Mouse (Mus musculus) embryonic facial prominence, embryonic 12.5 days (tissue): ENCODE results near the gene Myzap. TPM values are rescaled to one million over a fixed set of nuclear protein-coding genes. Genes with fewer than 3 reads are reported as not detected.

Experiments used
- ATAC-seq: fragments of 200-750 bp; cut with Nextera tagmentation; 2 replicates; pipeline ENCODE4 v1.8.0; 2017; ENCODE audit not compliant: insufficient number of reproducible peaks, insufficient read depth, low FRiP score, low TSS enrichment
- H3K27ac ChIP-seq: fragments of 300-500 bp; sonication (generic); 2 replicates; pipeline ENCODE4 v1.5.1; 2016; ENCODE audit warnings: mild to moderate bottlenecking
- H3K27me3 ChIP-seq: fragments of 300-500 bp; sonication (generic); 2 replicates; pipeline ENCODE4 v1.6.1; 2016; ENCODE audit warnings: mild to moderate bottlenecking, moderate library complexity
- H3K36me3 ChIP-seq: fragments of 300-500 bp; sonication (generic); 2 replicates; pipeline ENCODE4 v1.6.1; 2016; ENCODE audit warnings: mild to moderate bottlenecking
- H3K4me1 ChIP-seq: fragments of 300-500 bp; sonication (generic); 2 replicates; pipeline ENCODE4 v1.6.1; 2016
- H3K4me2 ChIP-seq: fragments of 300-500 bp; sonication (generic); replicated peaks from 2 replicates; pipeline ENCODE4 v1.6.1; 2016; ENCODE audit warnings: mild to moderate bottlenecking, moderate library complexity
- H3K4me3 ChIP-seq: fragments of 300-500 bp; sonication (generic); 2 replicates; pipeline ENCODE4 v1.5.1; 2016; ENCODE audit warnings: mild to moderate bottlenecking
- H3K9ac ChIP-seq: fragments of 300-500 bp; sonication (generic); 2 replicates; pipeline ENCODE4 v1.6.1; 2016; ENCODE audit warnings: mild to moderate bottlenecking, moderate library complexity
- H3K9me3 ChIP-seq: fragments of 300-500 bp; sonication (generic); 2 replicates; pipeline ENCODE4 v1.6.1; 2016; ENCODE audit warnings: mild to moderate bottlenecking, moderate library complexity
- WGBS: fragments of 180-500 bp; shearing (Covaris S2); methylation state at CpG from one replicate; pipeline ENCODE4 v1.1.7; 2016; 5-methylcytosine and 5-hydroxymethylcytosine counted together
- polyA plus RNA-seq: library from polyadenylated mRNA; unstranded; fragments of >200 nt; fragmentation: Nextera tagmentation; extraction: Ambion mirVana; gene quantifications from 2 replicates; pipeline ENCODE4 v1.2.1, GENCODE M21; 2016

The Myzap gene
- polyA plus RNA-seq, result 10.8 and 11.5 TPM in 2 replicates

- Histone ChIP-seq H3K27me3 (peaks cover 3% of the 10 kb centered on the region; the same call in 1 of the 2 replicates), H3K4me2 (peak within 1 kb of the TSS; percentile 67), H3K4me1 (peaks cover 11% of the 10 kb centered on the region; the same call in 1 of the 2 replicates), H3K9ac (peak within 1 kb of the TSS; percentile 57), H3K9me3 (no peaks in the 10 kb centered on the region), H3K4me3 (peak within 1 kb of the TSS; percentile 61), H3K36me3 (no peaks in the 10 kb centered on the region), H3K27ac (no peak within 1 kb of the TSS)
- peak; percentile 92 for ATAC-seq
- 2% methylated on average over 29 of the region's 29 CpGs for WGBS
These were observed at the start of gene Myzap for GRCm38 (mm10) chr9:71591938-71592548. Gene Myzap (minus strand): TSS chr9:71592360.

- ATAC-seq, result no peak
- 83% methylated on average over 4 of the region's 4 CpGs for WGBS
- Histone ChIP-seq H3K9ac (no peak overlapping the region), H3K9me3 (no peaks in the 10 kb centered on the region), H3K4me3 (no peak overlapping the region), H3K36me3 (no peaks in the 10 kb centered on the region), H3K4me2 (no peak overlapping the region), H3K27me3 (no peaks in the 10 kb centered on the region), H3K4me1 (no peaks in the 10 kb centered on the region), H3K27ac (no peak overlapping the region)
These were observed 48.3 kb upstream of the Myzap start for GRCm38 (mm10) chr9:71640361-71640927.

DNA sequence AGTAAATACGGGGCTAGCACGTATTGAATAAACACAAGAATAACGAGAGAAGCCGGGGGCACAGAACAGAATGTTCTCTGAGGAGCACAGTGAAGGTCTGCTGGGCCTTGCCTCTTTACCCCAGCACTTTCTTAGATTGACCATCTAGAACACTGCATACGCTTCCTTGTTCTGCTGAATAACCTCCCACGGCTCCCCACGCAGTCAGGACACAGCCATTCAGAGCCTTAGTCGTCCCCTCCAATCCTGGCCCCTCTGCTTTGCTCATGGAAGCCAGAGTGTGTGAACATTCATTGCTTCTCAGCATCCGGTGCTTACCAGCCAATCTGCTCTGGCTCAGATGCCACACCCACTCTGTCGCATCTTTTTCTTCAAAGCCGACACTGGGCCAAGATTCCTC, 46.0 kb upstream of the Myzap start:
- no peaks in the 10 kb centered on the region for H3K4me1 ChIP-seq
- H3K4me3 ChIP-seq, result no peak overlapping the region
- H3K4me2 ChIP-seq, result no peak overlapping the region
- no peak overlapping the region for H3K27ac ChIP-seq
- no peak for ATAC-seq
- no peaks in the 10 kb centered on the region for H3K36me3 ChIP-seq
- no peak overlapping the region for H3K9ac ChIP-seq
- no peaks in the 10 kb centered on the region for H3K27me3 ChIP-seq
- WGBS, result 71% methylated on average over 11 of the region's 11 CpGs
- H3K9me3 ChIP-seq, result no peaks in the 10 kb centered on the region

DNA sequence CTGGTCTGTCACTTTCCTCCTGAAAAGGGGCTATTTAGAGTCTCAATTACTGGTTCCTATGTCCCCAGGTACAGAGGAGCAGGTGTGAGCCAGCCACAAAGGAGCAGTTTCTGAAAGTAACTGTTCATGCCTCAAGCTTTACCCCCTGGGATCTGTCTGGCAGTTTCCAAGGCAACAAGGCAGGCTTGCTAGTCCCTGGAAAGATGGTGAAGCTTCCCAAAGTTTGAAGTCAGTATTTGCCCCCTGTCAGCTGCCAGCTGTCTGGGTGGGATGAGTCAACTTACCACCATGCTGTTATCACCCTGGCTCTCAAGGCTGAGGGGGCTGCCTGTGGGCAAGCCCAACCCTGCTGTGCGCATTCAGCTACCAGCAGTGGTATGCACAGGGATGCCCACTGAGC, 44.7 kb upstream of the Myzap start:
- Histone ChIP-seq H3K4me2 (no peak overlapping the region), H3K4me3 (no peak overlapping the region), H3K9ac (no peak overlapping the region), H3K4me1 (no peaks in the 10 kb centered on the region), H3K36me3 (no peaks in the 10 kb centered on the region), H3K27ac (no peak overlapping the region), H3K27me3 (no peaks in the 10 kb centered on the region), H3K9me3 (no peaks in the 10 kb centered on the region)
- 82% methylated on average over 1 of the region's 1 CpGs for WGBS
- no peak for ATAC-seq

DNA sequence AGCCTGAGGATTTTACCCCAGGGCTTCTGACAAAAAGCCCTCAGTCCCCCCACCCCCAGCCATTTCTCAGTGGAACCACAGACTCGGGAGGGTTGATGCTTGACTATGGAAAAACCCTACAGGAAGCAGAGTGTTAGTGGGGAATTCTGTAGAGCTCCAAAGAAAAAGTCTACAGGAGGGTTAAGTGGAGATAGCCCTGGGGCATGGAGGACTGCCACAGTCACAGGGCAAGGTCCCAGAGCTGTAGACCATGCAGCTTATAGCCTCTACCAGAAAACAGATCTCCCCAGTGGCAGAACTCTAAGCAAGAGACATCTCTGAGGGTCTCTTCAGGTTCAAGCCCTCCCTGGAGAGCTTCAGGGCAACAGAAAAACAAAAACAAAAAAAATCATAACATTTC, 43.5 kb upstream of the Myzap start:
- 27% methylated on average over 1 of the region's 1 CpGs for WGBS
- Histone ChIP-seq H3K4me1 (no peaks in the 10 kb centered on the region), H3K4me2 (no peak overlapping the region), H3K36me3 (no peaks in the 10 kb centered on the region), H3K27ac (no peak overlapping the region), H3K27me3 (no peaks in the 10 kb centered on the region), H3K9me3 (no peaks in the 10 kb centered on the region), H3K9ac (no peak overlapping the region), H3K4me3 (no peak overlapping the region)
- no peak for ATAC-seq

- Histone ChIP-seq H3K4me3 (no peak overlapping the region), H3K9ac (no peak overlapping the region), H3K4me2 (no peak overlapping the region), H3K27me3 (no peaks in the 10 kb centered on the region), H3K27ac (no peak overlapping the region), H3K9me3 (no peaks in the 10 kb centered on the region), H3K4me1 (no peaks in the 10 kb centered on the region), H3K36me3 (no peaks in the 10 kb centered on the region)
- 79% methylated on average over 2 of the region's 2 CpGs for WGBS
- ATAC-seq, result no peak
These were observed 42.8 kb upstream of the Myzap start for GRCm38 (mm10) chr9:71634916-71635315.

- 49% methylated on average over 6 of the region's 6 CpGs for WGBS
- ATAC-seq, result no peak
- H3K4me3 ChIP-seq, result no peak overlapping the region
These were observed 36.8 kb upstream of the Myzap start for GRCm38 (mm10) chr9:71628921-71629320.

GRCm38 (mm10) chr9:71628286-71628685, 36.1 kb upstream of the Myzap start:
- Histone ChIP-seq H3K36me3 (no peaks in the 10 kb centered on the region), H3K4me3 (no peak overlapping the region), H3K4me1 (0 out of 2 replicates have a peak, but pooled peaks cover 3% of the 10 kb centered on the region), H3K4me2 (no peak overlapping the region), H3K27ac (no peak overlapping the region), H3K9me3 (no peaks in the 10 kb centered on the region), H3K27me3 (no peaks in the 10 kb centered on the region), H3K9ac (no peak overlapping the region)
- 77% methylated on average over 6 of the region's 6 CpGs for WGBS
- ATAC-seq, result no peak

More at GRCm38 (mm10) chr9:71628921-71629320, 36.8 kb upstream of the Myzap start:
- Histone ChIP-seq H3K9me3 (no peaks in the 10 kb centered on the region), H3K27me3 (no peaks in the 10 kb centered on the region), H3K4me1 (no peaks in the 10 kb centered on the region), H3K36me3 (no peaks in the 10 kb centered on the region), H3K27ac (no peak overlapping the region), H3K9ac (no peak overlapping the region), H3K4me2 (no peak overlapping the region)

GRCm38 (mm10) chr9:71625961-71626360, 33.8 kb upstream of the Myzap start:
- Histone ChIP-seq H3K27ac (no peak overlapping the region), H3K36me3 (no peaks in the 10 kb centered on the region), H3K9ac (no peak overlapping the region), H3K27me3 (no peaks in the 10 kb centered on the region), H3K9me3 (no peaks in the 10 kb centered on the region), H3K4me2 (no peak overlapping the region), H3K4me1 (0 out of 2 replicates have a peak, but pooled peaks cover 3% of the 10 kb centered on the region), H3K4me3 (no peak overlapping the region)
- ATAC-seq, result no peak
- WGBS, result 83% methylated on average over 6 of the region's 6 CpGs

- Histone ChIP-seq H3K4me3 (no peak overlapping the region), H3K27me3 (no peaks in the 10 kb centered on the region), H3K9me3 (no peaks in the 10 kb centered on the region), H3K4me1 (0 out of 2 replicates have a peak, but pooled peaks cover 3% of the 10 kb centered on the region), H3K9ac (no peak overlapping the region), H3K36me3 (no peaks in the 10 kb centered on the region), H3K27ac (no peak overlapping the region), H3K4me2 (no peak overlapping the region)
- 48% methylated on average over 10 of the region's 10 CpGs for WGBS
- ATAC-seq, result no peak
These were observed 32.8 kb upstream of the Myzap start for GRCm38 (mm10) chr9:71624793-71625495.

DNA sequence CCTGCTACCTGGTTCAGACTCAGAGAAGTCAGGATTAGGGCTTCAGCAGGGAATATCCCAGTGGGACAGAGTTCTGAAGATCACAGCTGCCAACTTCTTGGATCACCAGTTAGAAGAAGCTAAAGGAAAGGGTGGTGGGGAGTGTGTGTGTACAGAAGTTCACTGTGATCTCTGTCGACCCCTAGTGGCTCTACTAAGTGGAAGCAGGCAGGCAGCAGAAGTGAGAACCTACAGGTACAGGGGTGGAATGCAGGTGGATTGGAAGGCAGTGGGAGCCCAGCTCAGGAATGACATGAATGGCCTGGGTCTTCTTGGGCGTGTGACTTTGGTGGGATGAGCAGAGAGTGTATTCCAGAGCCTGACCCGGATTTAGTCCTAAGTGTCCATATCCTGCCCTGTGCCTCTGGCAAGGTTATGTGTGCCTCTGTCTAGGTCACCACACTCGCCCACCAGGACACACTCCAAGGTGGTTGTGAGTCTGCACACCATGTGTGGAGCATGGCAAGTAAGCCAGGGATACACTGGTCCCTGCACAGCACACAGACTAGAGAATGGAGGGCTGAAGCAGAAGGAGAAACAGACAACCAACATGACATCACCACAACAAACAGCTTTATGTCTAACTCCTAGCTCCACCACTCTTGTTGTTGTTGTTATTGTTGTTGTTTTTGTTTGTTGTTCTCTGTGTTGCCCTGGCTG, 31.9 kb upstream of the Myzap start:
- Histone ChIP-seq H3K4me1 (0 out of 2 replicates have a peak, but pooled peaks cover 3% of the 10 kb centered on the region), H3K9ac (no peak overlapping the region), H3K27me3 (no peaks in the 10 kb centered on the region), H3K9me3 (no peaks in the 10 kb centered on the region), H3K27ac (no peak overlapping the region), H3K4me2 (no peak overlapping the region), H3K4me3 (no peak overlapping the region), H3K36me3 (no peaks in the 10 kb centered on the region)
- 0 out of 2 replicates have a peak, but pooled peaks have one; percentile 52 for ATAC-seq
- WGBS, result 37% methylated on average over 4 of the region's 4 CpGs
